Mouse (Mus musculus): ENCODE results near the gene Dact1. TPM values are rescaled to one million over a fixed set of nuclear protein-coding genes. Genes with fewer than 3 reads are reported as not detected.

Gene Dact1
- 0.18 TPM in 2 of 4 replicates, not detected in the others for total RNA-seq (2023; ENCODE audit: inconsistent age)

GRCm38 (mm10) chr12:71309581-71310067, at the start of gene Dact1:
Dact1 (plus strand) TSS chr12:71309884.

Other genes with a start within 250 kb of the Dact1 start
- not detected in 4 replicates for gene Tomm20l, start 198.5 kb upstream of the Dact1 start, total RNA-seq (2023; ENCODE audit: inconsistent age)
- gene Timm9, start 173.2 kb upstream of the Dact1 start, total RNA-seq (2023; ENCODE audit: inconsistent age) = 24.8 to 30.5 TPM (median 27.7 TPM) in 4 replicates
- gene 2700049A03Rik, start 173.0 kb upstream of the Dact1 start, total RNA-seq (2023; ENCODE audit: inconsistent age) = 11.2 to 13.0 TPM (median 11.9 TPM) in 4 replicates